Mouse (Mus musculus): ENCODE measurements around the gene Akap2. TPM values are rescaled to one million over a fixed set of nuclear protein-coding genes. Genes with fewer than 3 reads are reported as not detected.

Gene Akap2
- polyA plus RNA-seq, 1 experiment from 2014 or later, result 38.2 TPM

DNA sequence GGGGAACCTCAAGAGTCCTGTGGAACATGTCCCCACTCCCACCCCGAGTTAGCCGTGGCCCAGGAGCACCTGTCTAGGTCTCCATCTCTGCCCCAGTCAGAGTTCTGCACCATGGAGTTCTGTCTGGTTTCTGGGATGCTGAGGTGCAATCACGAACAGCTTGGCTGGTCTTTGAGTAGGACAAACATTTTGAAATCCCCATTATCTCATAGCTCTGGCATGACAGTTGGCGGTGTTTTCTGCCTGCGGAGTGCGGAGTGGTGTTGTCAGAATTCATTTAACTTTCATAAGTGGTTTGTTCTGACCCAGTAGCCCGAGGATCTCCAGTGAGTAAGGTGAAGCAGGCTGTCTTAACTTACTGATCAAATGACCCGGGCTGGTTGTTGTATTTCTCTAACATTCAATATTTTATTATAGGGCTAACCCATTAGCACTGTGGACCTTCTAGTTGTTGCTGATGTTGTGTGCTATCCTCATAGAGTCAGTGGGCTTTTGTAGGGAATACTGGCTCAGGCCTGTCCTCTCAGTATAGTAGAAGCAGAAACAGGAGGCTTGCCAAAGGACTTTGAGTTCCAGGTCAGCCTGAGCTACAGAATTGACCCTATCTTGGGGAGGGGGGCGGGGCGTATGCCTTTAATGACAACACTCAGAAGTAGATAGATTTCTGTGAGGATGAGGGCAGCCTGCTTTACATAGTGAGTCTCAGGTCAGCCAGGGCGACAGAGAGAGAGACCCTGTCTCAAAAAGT, 66.6 kb downstream of the Akap2 start:
- Histone ChIP-seq H3K4me3 (ENCODE audit: low read depth, low read length) (peak overlapping the region; percentile 44; the same call in 1 of the 2 replicates), H3K4me1 (replicated peaks; ENCODE audit: control insufficient read depth, insufficient read depth, low read length) (peaks cover 5% of the 10 kb centered on the region)
- 74% methylated on average over 11 of the region's 11 CpGs for WGBS

DNA sequence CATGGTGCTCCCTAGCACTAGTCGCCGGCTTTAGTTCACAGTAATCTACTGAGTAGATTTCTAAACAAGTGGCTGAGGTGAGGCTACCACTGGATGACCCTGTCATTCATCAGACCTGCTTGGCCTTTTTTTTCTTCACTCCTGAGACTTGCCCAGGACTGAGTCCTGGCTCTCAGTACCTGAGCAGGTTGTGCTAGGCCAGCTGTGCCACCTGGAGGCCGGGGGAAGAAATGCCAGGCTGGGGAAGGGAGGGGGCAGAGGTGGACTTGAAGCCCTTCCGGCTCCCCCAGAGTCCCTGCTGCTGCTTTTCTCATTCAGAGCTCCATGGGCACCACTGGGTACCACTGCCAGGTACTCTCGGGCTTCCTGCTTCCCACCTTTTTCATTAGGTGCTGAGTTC, 71.3 kb downstream of the Akap2 start:
- DNase-seq (ENCODE audit: low spot score), result no peak
- Histone ChIP-seq H3K4me1 (replicated peaks; ENCODE audit: control insufficient read depth, insufficient read depth, low read length) (peaks cover 6% of the 10 kb centered on the region), H3K27me3 (ENCODE audit: control insufficient read depth, insufficient read depth, low read length) (no peaks in the 10 kb centered on the region), H3K9ac (ENCODE audit: low read depth, low read length) (no peak overlapping the region), H3K9me3 (ENCODE audit: control insufficient read depth, low read length) (no peaks in the 10 kb centered on the region), H3K36me3 (ENCODE audit: control insufficient read depth, insufficient read depth, low read length) (no peaks in the 10 kb centered on the region), H3K27ac (ENCODE audit: low read depth, low read length) (peak overlapping the region; percentile 9; the same call in 1 of the 2 replicates), H3K4me3 (ENCODE audit: low read depth, low read length) (no peak overlapping the region), H3K4me2 (replicated peaks; ENCODE audit: low read depth, low read length) (no peak overlapping the region)
- no peak for ATAC-seq (ENCODE audit: low FRiP score)
- WGBS, result 42% methylated on average over 5 of the region's 5 CpGs

More for the DNA sequence above, 66.6 kb downstream of the Akap2 start:
- ATAC-seq (ENCODE audit: low FRiP score), result no peak
- Histone ChIP-seq H3K36me3 (ENCODE audit: control insufficient read depth, insufficient read depth, low read length) (no peaks in the 10 kb centered on the region), H3K27me3 (ENCODE audit: control insufficient read depth, insufficient read depth, low read length) (no peaks in the 10 kb centered on the region), H3K27ac (ENCODE audit: low read depth, low read length) (0 out of 2 replicates have a peak overlapping the region, but pooled peaks have one; percentile 9), H3K9ac (ENCODE audit: low read depth, low read length) (no peak overlapping the region), H3K9me3 (ENCODE audit: control insufficient read depth, low read length) (no peaks in the 10 kb centered on the region), H3K4me2 (replicated peaks; ENCODE audit: low read depth, low read length) (peak overlapping the region; percentile 39)
- DNase-seq (ENCODE audit: low spot score), result no peak

DNA sequence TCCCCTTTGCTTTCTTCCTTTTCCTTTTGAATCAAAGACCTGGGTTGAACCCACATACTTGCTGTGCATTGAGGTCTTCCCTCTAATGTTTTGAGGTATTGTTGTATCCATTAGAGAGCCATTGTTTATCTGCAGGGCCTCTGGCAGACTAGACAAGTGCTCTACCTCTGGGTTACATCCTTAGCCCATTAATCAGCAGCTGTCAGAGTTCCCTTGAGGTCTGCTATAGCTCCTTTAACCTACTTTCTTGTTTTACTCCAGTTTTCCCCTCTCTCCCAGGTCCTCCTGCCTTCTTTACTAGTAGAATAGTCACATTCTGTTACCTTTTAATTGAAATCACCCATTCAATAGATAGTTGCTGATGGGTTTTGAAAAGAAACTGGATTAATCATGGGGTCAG, 71.7 kb downstream of the Akap2 start:
- Histone ChIP-seq H3K4me2 (replicated peaks; ENCODE audit: low read depth, low read length) (no peak overlapping the region), H3K36me3 (ENCODE audit: control insufficient read depth, insufficient read depth, low read length) (no peaks in the 10 kb centered on the region), H3K27ac (ENCODE audit: low read depth, low read length) (0 out of 2 replicates have a peak overlapping the region, but pooled peaks have one; percentile 27), H3K9me3 (ENCODE audit: control insufficient read depth, low read length) (no peaks in the 10 kb centered on the region), H3K4me1 (replicated peaks; ENCODE audit: control insufficient read depth, insufficient read depth, low read length) (peaks cover 6% of the 10 kb centered on the region), H3K9ac (ENCODE audit: low read depth, low read length) (no peak overlapping the region), H3K27me3 (ENCODE audit: control insufficient read depth, insufficient read depth, low read length) (no peaks in the 10 kb centered on the region), H3K4me3 (ENCODE audit: low read depth, low read length) (no peak overlapping the region)
- ATAC-seq (ENCODE audit: low FRiP score) (no peak), DNase-seq (ENCODE audit: low spot score) (no peak)

DNA sequence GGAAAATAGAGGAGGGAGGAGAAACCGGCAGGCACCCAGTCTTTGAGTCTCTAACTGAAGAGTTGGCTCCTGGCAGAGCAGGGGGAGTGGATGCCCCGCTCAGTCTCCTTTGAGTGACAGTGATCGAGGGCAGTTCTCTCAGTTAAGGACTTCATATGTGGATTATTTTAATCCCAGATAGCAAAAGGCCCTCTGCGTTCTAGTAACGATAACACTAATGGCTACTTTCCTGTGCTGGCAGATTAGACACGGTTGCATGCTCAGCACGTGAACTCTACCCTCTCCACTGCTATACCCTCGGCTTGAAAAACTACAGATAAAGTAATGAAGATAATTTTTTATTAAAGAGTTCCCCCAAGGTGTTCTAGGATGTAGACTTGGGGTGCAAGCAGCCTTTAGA, 76.5 kb downstream of the Akap2 start:
- Histone ChIP-seq H3K4me1 (replicated peaks; ENCODE audit: control insufficient read depth, insufficient read depth, low read length) (peaks cover 5% of the 10 kb centered on the region; the same call in 1 of the 2 replicates), H3K9ac (ENCODE audit: low read depth, low read length) (no peak overlapping the region), H3K27ac (ENCODE audit: low read depth, low read length) (no peak overlapping the region), H3K4me3 (ENCODE audit: low read depth, low read length) (no peak overlapping the region), H3K4me2 (replicated peaks; ENCODE audit: low read depth, low read length) (no peak overlapping the region), H3K36me3 (ENCODE audit: control insufficient read depth, insufficient read depth, low read length) (no peaks in the 10 kb centered on the region), H3K27me3 (ENCODE audit: control insufficient read depth, insufficient read depth, low read length) (no peaks in the 10 kb centered on the region), H3K9me3 (ENCODE audit: control insufficient read depth, low read length) (no peaks in the 10 kb centered on the region)
- DNase-seq (ENCODE audit: low spot score), result no peak
- ATAC-seq (ENCODE audit: low FRiP score), result no peak
- WGBS, result 68% methylated on average over 8 of the region's 8 CpGs

DNA sequence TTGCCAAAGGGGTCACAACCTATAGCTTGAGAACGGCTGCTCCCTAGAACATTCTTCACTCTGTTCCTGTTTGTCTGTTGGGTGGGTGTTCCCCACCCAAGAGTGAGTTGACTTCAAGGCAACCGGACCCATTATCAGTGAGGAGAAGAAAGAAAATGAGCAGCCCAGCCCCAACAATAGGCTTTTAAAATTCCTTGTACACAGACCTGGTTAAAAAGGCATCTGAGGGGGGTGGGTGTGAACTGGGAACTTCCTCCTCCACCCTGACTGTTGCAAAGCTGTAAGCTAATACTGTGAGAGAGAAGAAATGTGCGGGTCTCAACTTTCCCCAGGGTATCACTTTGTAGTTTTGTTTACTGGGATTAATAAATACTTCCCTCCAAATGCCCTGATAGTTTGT, 77.1 kb downstream of the Akap2 start:
- no peak overlapping the region for H3K4me2 ChIP-seq (replicated peaks; ENCODE audit: low read depth, low read length)
- WGBS, result 29% methylated on average over 3 of the region's 3 CpGs
- ATAC-seq (ENCODE audit: low FRiP score), result no peak
- H3K9ac ChIP-seq (ENCODE audit: low read depth, low read length), result no peak overlapping the region
- no peaks in the 10 kb centered on the region for H3K9me3 ChIP-seq (ENCODE audit: control insufficient read depth, low read length)
- H3K27me3 ChIP-seq (ENCODE audit: control insufficient read depth, insufficient read depth, low read length), result no peaks in the 10 kb centered on the region
- no peaks in the 10 kb centered on the region for H3K36me3 ChIP-seq (ENCODE audit: control insufficient read depth, insufficient read depth, low read length)
- no peak overlapping the region for H3K27ac ChIP-seq (ENCODE audit: low read depth, low read length)
- no peak for DNase-seq (ENCODE audit: low spot score)
- H3K4me3 ChIP-seq (ENCODE audit: low read depth, low read length), result no peak overlapping the region
- H3K4me1 ChIP-seq (replicated peaks; ENCODE audit: control insufficient read depth, insufficient read depth, low read length), result peaks cover under 1% of the 10 kb centered on the region; the same call in 1 of the 2 replicates

DNA sequence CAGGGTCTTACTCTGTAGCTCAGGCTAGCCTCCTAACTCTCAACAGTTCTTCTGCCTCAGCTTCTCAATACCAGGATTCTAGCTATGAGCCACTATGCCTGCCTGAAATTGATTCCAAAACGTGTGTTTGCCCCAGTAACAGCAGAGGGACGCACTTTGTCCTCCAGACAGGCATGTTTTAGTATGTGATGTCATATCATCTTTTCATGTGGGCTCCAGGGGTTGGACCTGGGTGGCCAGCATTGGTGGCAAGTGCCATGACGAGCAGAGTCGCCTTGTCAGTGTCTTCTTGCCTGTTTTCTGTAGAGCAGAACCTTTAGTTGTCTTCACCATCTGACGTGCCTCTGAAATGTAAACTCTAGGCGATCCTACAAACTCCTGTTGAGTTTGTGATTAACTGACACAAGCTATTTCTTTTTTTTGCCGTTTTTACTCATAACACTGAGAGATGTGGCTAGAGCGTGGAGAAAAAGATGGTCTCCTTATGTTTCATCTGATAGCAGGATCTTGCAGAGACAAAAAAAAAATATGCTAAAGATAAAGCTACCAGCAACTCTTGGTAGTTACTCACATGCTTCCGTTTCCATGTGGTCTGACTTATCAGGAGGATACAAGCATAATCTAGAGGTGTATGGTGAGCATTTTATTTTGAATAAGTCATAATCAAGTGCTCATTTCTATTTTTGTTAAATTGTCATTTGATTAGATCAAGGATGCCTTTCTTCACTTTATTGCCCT, 80.3 kb downstream of the Akap2 start:
- ATAC-seq (ENCODE audit: low FRiP score) (no peak), DNase-seq (ENCODE audit: low spot score) (no peak)

DNA sequence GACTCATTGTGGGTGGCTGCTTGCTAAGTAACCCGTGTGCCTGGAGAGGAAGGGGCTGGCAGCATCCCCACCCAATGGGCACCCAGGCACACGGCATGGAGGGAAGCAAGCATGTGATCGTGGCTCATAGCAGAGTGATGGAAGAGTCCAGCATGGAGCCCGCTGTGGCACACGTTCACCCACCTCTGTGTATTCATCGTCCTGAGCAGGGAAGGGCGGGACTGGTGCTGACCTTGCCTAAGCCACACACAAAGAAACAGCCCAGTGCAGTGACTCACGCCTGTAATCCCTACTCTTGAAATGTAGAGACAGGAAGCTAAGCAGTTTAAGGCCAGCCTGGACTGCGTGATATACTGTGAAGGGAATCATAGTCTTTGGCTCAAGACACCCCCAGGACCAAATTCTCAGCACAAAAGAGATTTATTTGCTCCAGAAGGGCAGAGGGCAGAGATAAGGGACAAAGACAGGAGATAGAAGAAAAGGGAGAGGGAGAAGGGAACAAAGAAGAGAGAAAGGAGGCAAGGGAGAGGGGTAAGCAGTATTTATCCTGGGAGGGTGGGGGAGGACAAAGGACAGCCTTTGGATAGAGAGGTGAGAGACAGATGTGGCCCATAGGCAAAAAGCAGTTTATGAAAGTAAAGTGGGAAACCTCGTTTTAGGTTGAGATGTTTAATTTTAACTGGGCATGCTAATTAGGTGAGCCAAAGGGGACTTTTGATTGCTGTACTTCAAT, 81.0 kb downstream of the Akap2 start:
- 41% methylated on average over 10 of the region's 10 CpGs for WGBS
- no peaks in the 10 kb centered on the region for H3K36me3 ChIP-seq (ENCODE audit: control insufficient read depth, insufficient read depth, low read length)
- no peaks in the 10 kb centered on the region for H3K9me3 ChIP-seq (ENCODE audit: control insufficient read depth, low read length)
- DNase-seq (ENCODE audit: low spot score) (no peak), ATAC-seq (ENCODE audit: low FRiP score) (peak; percentile 73)
- no peaks in the 10 kb centered on the region for H3K4me1 ChIP-seq (replicated peaks; ENCODE audit: control insufficient read depth, insufficient read depth, low read length)
- no peak overlapping the region for H3K4me2 ChIP-seq (replicated peaks; ENCODE audit: low read depth, low read length)
- H3K9ac ChIP-seq (ENCODE audit: low read depth, low read length), result peak overlapping the region; percentile 41; the same call in 1 of the 2 replicates
- H3K27me3 ChIP-seq (ENCODE audit: control insufficient read depth, insufficient read depth, low read length), result no peaks in the 10 kb centered on the region
- H3K4me3 ChIP-seq (ENCODE audit: low read depth, low read length), result no peak overlapping the region
- peak overlapping the region; percentile 52; the same call in 1 of the 2 replicates for H3K27ac ChIP-seq (ENCODE audit: low read depth, low read length)

More for the DNA sequence above, 80.3 kb downstream of the Akap2 start:
- H3K4me3 ChIP-seq (ENCODE audit: low read depth, low read length), result no peak overlapping the region
- no peaks in the 10 kb centered on the region for H3K27me3 ChIP-seq (ENCODE audit: control insufficient read depth, insufficient read depth, low read length)
- no peaks in the 10 kb centered on the region for H3K9me3 ChIP-seq (ENCODE audit: control insufficient read depth, low read length)
- WGBS, result 84% methylated on average over 9 of the region's 9 CpGs
- no peak overlapping the region for H3K4me2 ChIP-seq (replicated peaks; ENCODE audit: low read depth, low read length)
- no peaks in the 10 kb centered on the region for H3K4me1 ChIP-seq (replicated peaks; ENCODE audit: control insufficient read depth, insufficient read depth, low read length)
- no peaks in the 10 kb centered on the region for H3K36me3 ChIP-seq (ENCODE audit: control insufficient read depth, insufficient read depth, low read length)
- H3K27ac ChIP-seq (ENCODE audit: low read depth, low read length), result no peak overlapping the region
- no peak overlapping the region for H3K9ac ChIP-seq (ENCODE audit: low read depth, low read length)

DNA sequence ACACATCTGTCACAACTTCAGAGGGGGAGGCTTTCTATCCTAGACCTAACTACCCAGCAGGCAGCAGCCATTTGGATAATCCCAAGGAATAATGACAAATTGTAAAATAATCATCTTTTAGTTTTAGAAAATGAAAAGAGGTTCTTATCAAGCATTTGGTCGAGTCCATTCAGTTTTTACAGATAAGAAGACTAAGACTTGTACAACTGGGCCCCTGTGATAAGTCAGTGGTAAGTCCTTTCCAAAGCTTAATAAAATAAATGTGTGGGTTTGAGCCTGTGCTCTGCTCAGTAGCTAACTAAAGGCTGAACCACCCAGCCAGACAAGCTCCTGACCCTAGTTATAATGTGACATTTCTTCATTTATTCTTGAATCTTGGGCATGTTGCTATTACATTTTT, 81.8 kb downstream of the Akap2 start:
- H3K27ac ChIP-seq (ENCODE audit: low read depth, low read length), result no peak overlapping the region
- H3K27me3 ChIP-seq (ENCODE audit: control insufficient read depth, insufficient read depth, low read length), result no peaks in the 10 kb centered on the region
- no peak overlapping the region for H3K4me2 ChIP-seq (replicated peaks; ENCODE audit: low read depth, low read length)
- ATAC-seq (ENCODE audit: low FRiP score) (no peak), DNase-seq (ENCODE audit: low spot score) (no peak)
- no peaks in the 10 kb centered on the region for H3K9me3 ChIP-seq (ENCODE audit: control insufficient read depth, low read length)
- no peak overlapping the region for H3K4me3 ChIP-seq (ENCODE audit: low read depth, low read length)
- H3K4me1 ChIP-seq (replicated peaks; ENCODE audit: control insufficient read depth, insufficient read depth, low read length), result no peaks in the 10 kb centered on the region
- WGBS, result 75% methylated on average over 1 of the region's 1 CpGs
- H3K36me3 ChIP-seq (ENCODE audit: control insufficient read depth, insufficient read depth, low read length), result no peaks in the 10 kb centered on the region
- no peak overlapping the region for H3K9ac ChIP-seq (ENCODE audit: low read depth, low read length)
